Comparison of ENCODE assay signal across 18 mouse cellular contexts in genomic region chr5:138843168-138843824, GRCm38 (mm10). TPM values are rescaled to one million over a fixed set of nuclear protein-coding genes. Genes with fewer than 3 reads are reported as not detected.
"Had no signal": no experiment of that assay in that cellular context is flagged by ENCODE, and none has a peak within 500 bp of the region (broad histone marks: within the 10 kb centered on the region; RNA-seq: fewer than 3 reads in every experiment).

No protein-coding gene starts in this region.

- ATAC-seq: hindbrain, postnatal 0 days; liver, embryonic 12.5 days; midbrain, embryonic 16.5 days had no signal

- H3K9ac ChIP-seq: limb, embryonic 15.5 days; liver, embryonic 12.5 days; midbrain, embryonic 12.5 days; stomach, embryonic 15.5 days had no signal

- DNase-seq: kidney, adult 11 months; kidney, adult 9 months; layer of hippocampus, adult 9-11 months; layer of hippocampus, postnatal 36 days; right cerebral cortex, postnatal 14 days; thymus, adult 18-20 months; thymus, postnatal 14 days had no signal

- H3K27ac ChIP-seq: hindbrain, postnatal 0 days; limb, embryonic 15.5 days; liver, embryonic 12.5 days; midbrain, embryonic 12.5 days; stomach, embryonic 15.5 days had no signal

- H3K4me1 ChIP-seq: liver, embryonic 12.5 days; stomach, embryonic 15.5 days had no signal

- H3K27me3 ChIP-seq: limb, embryonic 15.5 days; stomach, embryonic 15.5 days had no signal

- H3K36me3 ChIP-seq: limb, embryonic 15.5 days; liver, embryonic 12.5 days; midbrain, embryonic 12.5 days; stomach, embryonic 15.5 days had no signal

- H3K4me3 ChIP-seq: limb, embryonic 15.5 days; liver, embryonic 12.5 days; midbrain, embryonic 12.5 days; stomach, embryonic 15.5 days had no signal

- H3K4me2 ChIP-seq: limb, embryonic 15.5 days; liver, embryonic 12.5 days; midbrain, embryonic 12.5 days; stomach, embryonic 15.5 days had no signal

- H3K9me3 ChIP-seq: limb, embryonic 15.5 days; liver, embryonic 12.5 days; midbrain, embryonic 12.5 days; stomach, embryonic 15.5 days had no signal

RNA-seq across cellular contexts. Expression of gene Gm5294, which starts 23.4 kb away (rescaled TPM):
- polyA plus RNA-seq: intestine, embryonic 14.5 days; limb, embryonic 11.5 days; limb, embryonic 15.5 days; liver, embryonic 12.5 days; liver, embryonic 16.5 days; midbrain, embryonic 12.5 days; midbrain, embryonic 16.5 days; neural tube, embryonic 14.5 days; spleen, adult 2 months; stomach, embryonic 15.5 days had no signal
